Mouse (Mus musculus) brown adipose tissue, adult 24 weeks (tissue): ENCODE results near the gene Tmem35b. TPM values are rescaled to one million over a fixed set of nuclear protein-coding genes. Genes with fewer than 3 reads are reported as not detected.

Experiments used
- H3K27ac ChIP-seq: fragments of 200-500 bp; replicated peaks from 2 replicates; pipeline ENCODE4 v1.5.1; 2012; ENCODE audit warnings: low read depth, mild to moderate bottlenecking, low read length
- H3K4me1 ChIP-seq: fragments of 200-500 bp; 2 replicates; pipeline ENCODE4 v1.6.1; 2012; ENCODE audit warnings: low read length, mixed read lengths; ENCODE audit not compliant: control insufficient read depth, insufficient read depth, insufficient read length
- H3K4me3 ChIP-seq: fragments of 200-500 bp; 2 replicates; pipeline ENCODE4 v1.5.1; 2012; ENCODE audit warnings: low read depth, mild to moderate bottlenecking, low read length, moderate library complexity; ENCODE audit not compliant: insufficient read depth
- polyA plus RNA-seq: library from polyadenylated mRNA; stranded (reverse); fragments of >200 nt; gene quantifications from 2 replicates; pipeline ENCODE4 v1.2.4, GENCODE M21; 2012; ENCODE audit not compliant: missing spikeins, insufficient read depth, insufficient read length

Gene Tmem35b
- polyA plus RNA-seq, 1 experiment: 15.4 TPM

DNA sequence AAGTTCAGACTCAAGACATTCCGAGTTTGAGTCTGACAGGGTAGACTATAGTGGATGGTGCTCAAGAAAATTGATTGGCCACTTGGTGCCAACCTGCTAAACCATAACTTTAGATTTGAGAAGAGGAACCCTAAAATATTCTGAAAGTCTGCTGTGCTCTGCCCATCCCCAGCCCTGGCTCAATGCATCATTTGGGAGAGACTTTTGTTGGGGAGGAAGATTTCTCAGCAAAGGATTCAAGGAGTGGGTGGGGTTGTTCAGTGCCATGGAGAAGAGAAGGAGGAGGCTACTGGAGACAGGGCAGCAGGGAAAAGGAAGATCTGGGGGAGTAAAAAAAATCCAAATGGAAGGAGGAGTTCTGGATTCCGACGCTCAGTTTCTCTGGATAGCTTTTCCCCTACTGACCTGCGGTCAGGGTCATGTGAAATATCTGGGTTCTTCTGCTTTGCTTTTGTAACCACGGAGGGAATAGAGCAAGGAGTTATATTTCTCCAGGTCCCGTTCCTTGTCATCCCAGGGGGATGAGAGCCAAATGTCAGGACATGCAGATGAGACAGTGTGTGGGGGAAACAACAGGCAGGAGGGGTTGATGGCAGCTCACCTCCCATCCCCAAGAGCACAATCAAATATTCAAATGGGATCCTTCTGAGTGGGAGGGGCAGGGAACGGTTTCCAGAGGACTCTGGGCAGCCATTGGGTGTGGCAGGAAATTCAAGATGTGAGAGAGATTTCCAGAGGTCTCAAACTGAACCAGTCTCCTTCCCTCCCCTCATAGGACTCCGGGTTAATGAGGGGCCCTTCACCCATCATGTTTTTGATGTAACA lies 50.8 kb downstream of the Tmem35b start:
- H3K4me3 ChIP-seq: no peak overlapping the region
- no peaks in the 10 kb centered on the region for H3K4me1 ChIP-seq
- H3K27ac ChIP-seq: no peak overlapping the region

DNA sequence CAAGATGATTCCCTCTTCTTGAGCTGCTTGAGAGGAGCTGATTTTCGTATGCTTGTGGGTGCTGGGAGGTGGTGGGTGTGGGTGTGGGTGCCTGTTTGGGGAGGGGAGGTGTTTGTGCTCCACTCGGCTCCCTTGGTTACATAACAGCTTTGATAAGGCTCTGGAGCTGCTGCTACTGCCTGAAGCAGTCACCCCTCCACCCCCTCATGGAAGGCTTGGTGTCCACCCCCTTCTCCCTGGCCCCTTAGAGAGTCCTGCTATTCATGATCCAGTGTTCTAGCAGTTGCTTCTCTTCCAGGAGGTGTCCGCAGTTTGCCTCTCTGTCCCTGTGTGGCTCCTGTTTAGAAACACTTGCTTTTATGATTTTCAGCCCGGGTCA lies 51.4 kb downstream of the Tmem35b start:
- Histone ChIP-seq H3K4me3 (no peak overlapping the region), H3K4me1 (no peaks in the 10 kb centered on the region)

DNA sequence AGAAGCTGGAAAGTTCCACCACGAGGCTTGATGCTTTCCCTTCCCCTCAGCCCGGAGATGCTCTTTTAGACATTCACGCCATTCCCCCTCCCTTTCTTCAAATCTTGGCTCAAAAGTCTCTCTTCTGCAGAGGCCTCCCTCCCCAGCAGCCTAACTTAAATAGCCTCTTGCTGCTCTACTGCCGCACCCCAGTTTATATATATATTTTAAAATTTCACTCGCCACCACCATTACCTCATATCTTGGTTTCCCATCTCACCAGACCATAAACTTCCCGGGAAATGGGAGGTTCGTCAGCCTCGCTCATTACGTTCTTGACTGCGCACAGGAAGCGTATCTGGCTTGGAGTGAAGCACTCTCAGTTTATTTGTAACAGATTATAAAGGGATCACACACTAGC lies 54.5 kb downstream of the Tmem35b start:
- Histone ChIP-seq H3K27ac (no peak overlapping the region), H3K4me1 (no peaks in the 10 kb centered on the region), H3K4me3 (no peak overlapping the region)

More for the DNA sequence above, 51.4 kb downstream of the Tmem35b start:
- H3K27ac ChIP-seq: no peak overlapping the region

DNA sequence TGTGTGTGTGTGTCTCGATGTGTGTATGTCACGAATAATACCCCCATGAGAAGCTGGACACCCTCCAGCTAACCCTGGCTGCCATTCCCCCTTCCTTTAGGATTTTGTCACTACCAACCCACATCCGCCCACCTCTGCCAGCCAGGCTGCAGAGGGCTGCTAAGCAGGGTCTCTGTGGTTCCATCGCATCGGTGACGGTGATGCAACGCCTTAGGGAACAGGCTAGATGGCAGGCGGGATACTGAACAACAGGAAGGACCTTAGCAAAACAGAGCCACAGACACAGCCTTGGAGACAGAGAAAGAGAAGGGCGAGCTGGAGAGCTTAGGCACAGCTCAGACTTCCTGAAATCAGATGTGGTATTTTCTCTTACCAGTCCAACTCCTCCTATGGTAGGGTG lies 55.2 kb downstream of the Tmem35b start:
- Histone ChIP-seq H3K4me1 (no peaks in the 10 kb centered on the region), H3K4me3 (no peak overlapping the region), H3K27ac (no peak overlapping the region)

Other genes with a start within 250 kb of the Tmem35b start
- 5.8 and 9.0 TPM in 2 replicates for gene Zmym4, start 155.6 kb upstream of the Tmem35b start, polyA plus RNA-seq
- 88.9 and 120 TPM in 2 replicates for gene Sfpq, start 102.4 kb upstream of the Tmem35b start, polyA plus RNA-seq
- 2.8 and 5.0 TPM in 2 replicates for gene Zmym1, start 62.5 kb upstream of the Tmem35b start, polyA plus RNA-seq
- gene Zmym6, start 46.3 kb upstream of the Tmem35b start, polyA plus RNA-seq: 5.2 and 11.3 TPM in 2 replicates
- gene Dlgap3, start 45.5 kb downstream of the Tmem35b start, polyA plus RNA-seq: not detected in 2 replicates
- gene Smim12, start 120.1 kb downstream of the Tmem35b start, polyA plus RNA-seq: 30.7 and 42.6 TPM in 2 replicates
- 2.3 and 3.4 TPM in 2 replicates for gene Gja4, start 190.3 kb downstream of the Tmem35b start, polyA plus RNA-seq
- gene Gjb3, start 207.2 kb downstream of the Tmem35b start, polyA plus RNA-seq: not detected in 2 replicates
- not detected in 2 replicates for gene Gjb4, start 230.4 kb downstream of the Tmem35b start, polyA plus RNA-seq
- gene Gjb5, start 234.5 kb downstream of the Tmem35b start, polyA plus RNA-seq: not detected in 2 replicates